Mouse (Mus musculus): ENCODE results near the gene Kmt2b.

Gene Kmt2b

DNA sequence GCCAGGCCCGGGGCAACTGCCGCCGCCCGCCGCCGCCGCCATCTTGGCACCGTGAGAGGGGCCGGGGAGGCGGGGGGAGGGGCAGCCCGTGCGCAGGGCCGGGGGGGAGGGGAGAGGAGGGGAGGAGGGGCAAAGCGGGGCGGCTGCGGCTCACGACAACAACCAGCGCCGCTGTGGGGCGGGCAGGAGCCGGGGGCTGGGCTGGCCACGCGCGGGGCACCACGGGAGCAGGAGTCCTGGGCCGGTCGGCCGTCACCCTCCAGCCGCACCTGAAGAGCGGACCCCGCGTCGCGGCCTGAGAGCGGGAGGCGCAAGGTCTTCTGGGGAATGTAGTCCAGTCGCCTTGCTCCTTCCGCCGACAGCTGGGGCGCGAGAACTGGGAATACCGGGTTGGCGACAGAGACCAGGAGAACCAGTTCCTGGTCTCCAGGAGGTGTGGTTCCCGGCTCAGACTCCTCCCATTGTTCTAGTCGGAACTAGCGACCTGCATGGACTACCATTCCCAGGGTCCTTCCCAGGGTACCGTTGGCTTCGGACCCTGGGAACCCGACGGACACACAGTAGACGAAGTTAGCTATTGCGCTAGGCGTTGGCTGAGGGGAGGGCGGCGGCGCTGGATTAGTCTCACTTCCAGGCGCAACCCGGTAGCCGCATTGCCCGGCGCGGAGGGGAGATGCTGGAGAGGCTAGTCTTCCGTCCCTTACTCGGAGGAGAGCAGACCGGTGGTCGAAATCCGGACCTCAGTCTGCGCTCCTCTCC is at the start of gene Kmt2b:
Kmt2b (minus strand) TSS at position 51 of the 759 bp plus-strand sequence.
- DNase-seq (ENCODE audit: low read depth): peak; percentile 93

DNA sequence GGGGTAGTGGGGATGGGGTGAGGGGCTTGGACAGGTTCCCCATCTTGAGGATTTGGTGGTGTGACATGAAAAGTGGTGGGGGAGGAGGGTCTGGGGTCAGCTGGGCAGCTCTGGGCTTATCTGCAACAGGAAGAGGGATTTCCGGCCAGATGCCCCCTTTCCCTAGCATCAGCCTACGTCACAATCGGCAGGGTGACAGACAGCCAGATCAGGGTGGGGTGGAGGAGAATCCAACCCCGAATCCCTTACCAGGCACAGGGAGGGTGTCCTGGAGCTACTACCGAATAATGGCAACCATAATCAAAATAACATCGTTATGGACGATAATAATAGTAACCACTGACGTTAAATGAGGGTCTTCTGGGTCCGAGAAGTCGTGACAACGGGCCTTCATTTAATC is 47.9 kb upstream of the Kmt2b start:
- DNase-seq (ENCODE audit: low read depth): no peak

DNA sequence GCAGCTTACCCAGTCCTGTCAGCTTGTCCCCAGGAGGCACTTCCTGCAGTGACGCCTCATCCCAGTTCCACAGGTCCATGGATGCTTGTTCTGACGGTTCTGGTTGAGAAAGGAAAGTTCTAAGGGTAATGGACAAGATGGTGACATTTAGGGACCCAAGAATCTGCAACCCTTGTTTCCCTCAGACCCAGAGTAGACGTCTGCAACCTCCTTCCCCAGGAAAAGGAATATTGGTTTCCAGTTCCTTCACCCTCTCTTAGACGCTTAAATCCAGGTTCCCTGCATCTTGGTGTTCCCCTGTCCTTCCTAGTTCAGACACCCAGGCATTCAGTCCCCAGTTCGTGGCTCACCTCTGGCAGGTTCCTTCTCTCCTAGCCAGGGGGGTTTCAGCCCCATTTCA is 47.2 kb upstream of the Kmt2b start, which contains the start of gene Etv2:
Etv2 (minus strand) TSS at position 101 of the 400 bp plus-strand sequence.
- DNase-seq (ENCODE audit: low read depth): no peak

DNA sequence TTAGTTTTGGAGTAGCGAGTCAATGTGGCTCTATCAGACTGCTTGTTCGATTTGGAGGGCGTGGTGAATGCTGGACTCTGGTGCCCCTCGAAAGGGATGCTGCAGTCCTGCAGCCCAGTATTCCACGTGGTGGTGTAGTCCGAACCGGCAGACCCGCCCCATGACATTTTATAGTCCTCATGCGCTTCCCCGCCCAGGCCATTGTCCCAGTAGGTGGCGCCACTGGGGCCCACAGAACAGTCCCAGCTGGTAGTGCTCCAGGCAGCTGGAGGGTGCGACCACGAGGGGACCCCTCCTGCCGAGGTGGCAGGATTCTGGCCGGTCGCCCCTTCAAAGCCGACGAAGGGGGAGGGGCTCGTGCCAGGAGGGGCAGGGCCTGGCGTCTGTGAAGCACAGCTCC is 46.1 kb upstream of the Kmt2b start:
- DNase-seq (ENCODE audit: low read depth): peak; percentile 62

DNA sequence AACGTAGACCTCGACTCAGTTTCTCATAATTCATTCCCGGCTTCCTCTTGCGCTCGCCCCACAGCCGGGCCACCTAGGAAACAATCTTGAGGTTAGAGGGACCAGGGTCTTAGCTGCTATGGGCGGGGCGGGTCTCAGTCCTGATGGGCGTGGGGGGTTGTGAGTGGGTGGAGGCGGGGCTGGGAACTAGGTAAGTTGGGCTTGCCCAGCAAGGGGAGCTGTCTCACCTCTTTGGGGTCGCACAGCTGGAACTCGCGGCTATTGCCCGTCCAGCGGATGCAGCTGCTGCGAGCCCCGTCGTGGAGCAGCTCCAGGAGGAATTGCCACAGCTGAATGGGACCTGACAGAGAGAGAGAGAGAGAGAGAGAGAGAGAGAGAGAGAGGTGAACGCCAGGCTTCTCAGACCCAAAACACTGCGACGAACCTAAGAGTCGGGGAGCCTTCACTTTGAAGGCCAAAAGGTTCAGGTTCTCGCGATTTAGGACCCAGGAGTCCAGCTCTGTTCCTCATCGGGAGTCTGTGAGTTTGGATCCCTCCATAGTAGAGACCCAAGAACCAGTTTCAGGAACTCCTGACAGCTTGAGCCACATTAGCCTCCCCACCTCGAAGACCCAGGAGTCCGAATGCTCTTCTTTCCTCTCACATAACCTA is 45.4 kb upstream of the Kmt2b start:
- DNase-seq (ENCODE audit: low read depth): no peak

DNA sequence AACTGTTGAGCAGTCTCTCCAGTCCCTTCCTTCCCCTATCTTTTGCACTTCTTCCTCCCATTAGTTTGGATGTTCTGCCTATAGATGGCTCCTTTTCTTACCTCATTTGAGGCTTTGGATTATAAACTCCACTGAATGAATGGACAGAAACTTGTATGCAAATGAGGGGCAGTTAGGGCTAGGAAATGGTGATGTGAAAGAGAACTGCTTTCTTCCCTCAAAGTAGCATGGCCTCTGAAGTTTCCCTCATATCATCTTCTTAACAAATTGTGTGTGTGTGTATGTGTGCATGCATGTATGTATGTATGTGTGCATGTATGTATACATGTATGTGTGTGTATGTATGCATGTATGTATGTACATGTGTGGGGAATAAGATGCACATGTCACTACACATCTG is 40.5 kb upstream of the Kmt2b start:
- no peak for DNase-seq (ENCODE audit: low read depth)

DNA sequence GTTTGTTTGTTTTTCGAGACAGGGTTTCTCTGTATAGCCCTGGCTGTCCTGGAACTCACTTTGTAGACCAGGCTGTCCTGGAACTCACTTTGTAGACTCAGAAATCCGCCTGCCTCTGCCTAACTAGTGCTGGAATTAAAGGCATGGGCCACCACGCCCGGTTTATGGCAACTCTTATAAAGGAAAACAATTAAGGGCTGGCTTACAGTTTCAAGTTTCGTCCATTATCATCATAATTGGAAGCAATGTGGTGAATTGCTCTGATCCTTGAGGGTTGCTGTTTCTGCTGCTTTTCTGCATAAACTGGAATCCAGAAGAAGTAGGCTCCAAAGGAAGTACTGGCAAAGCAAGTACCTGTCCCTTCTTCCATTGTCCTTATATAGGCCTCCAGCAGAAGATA is 38.1 kb upstream of the Kmt2b start:
- no peak for DNase-seq (ENCODE audit: low read depth)

DNA sequence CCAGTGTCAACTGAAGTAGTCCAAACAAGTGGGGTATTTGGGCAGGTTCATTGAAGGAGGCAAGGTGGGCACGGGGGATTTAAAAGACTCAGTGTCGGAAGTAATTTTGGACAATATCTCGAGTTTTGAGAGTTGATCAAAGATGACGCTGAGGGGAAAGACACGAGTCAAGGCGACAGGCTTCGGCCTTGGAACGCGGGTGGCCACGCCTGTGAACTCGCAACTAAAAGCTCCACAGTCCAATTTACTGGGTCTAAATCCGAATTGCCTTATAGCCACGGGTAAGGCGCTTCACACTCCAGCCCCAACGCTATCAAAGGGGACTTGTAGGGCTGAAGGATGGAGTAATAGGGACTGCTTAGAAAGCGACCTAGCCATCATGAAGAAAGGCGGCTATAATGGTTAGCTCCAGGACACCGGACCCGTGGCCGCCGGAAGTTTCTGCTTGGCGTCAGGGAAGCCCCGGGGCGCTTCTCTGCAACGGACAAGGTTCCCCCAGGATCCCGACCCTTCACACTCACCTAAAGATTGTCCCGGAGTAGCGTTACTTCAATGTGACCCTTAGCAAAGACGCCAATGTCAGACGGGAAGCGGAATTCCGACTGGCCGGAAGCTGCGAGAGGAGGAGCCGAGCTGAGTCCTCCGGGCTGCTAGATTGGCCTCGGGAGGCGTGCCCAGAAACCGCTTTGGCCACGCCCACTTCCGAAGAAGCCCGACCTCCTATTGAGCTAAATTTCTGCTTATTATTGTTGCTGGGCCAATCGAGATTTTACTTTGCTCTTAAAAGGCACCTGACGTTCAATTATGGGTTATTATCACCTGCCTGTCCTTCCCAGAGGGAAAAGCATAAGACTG is 37.2 kb upstream of the Kmt2b start, which contains the start of gene Cox6b1:
Cox6b1 (minus strand) TSS at position 622 of the 855 bp plus-strand sequence.
- peak; percentile 95 for DNase-seq (ENCODE audit: low read depth)

DNA sequence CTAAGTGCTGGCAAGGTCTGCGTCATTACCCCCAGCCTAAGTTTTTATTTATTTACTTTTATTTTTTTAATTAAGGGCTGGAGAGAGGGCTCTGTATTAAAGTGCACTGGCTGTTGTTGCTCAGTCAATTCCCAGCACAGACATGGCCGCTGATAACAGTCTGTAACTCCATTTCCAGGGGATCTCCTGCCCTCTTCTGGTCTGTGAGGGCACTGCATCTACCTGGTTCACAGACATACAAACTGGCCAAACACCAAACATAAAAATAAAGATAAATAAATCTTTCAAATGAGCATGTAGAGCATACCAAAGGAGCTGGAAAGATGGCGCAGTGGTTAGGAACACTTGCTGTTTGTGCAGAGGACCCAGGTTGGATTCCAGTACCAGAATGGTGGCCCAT is 30.7 kb upstream of the Kmt2b start:
- peak; percentile 55 for DNase-seq (ENCODE audit: low read depth)

DNA sequence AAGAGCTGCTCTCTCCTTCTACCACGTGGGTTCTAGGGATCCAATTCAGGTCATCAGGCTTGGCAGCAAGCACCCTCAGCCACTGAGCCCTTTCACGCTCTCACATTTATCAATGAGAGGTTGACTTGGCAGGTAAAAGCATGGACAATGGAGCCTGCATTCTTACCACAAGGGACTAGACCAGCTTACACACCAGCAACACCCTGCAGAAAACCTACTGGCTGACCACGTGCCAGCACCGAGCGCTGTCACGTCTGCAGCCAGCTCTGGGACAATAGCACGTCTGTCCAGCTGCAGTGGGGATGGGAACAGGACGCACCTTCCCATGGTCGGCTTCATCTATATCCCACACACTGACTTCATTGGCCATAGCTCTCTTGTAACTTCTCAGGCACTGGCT is 30.1 kb upstream of the Kmt2b start:
- no peak for DNase-seq (ENCODE audit: low read depth)

DNA sequence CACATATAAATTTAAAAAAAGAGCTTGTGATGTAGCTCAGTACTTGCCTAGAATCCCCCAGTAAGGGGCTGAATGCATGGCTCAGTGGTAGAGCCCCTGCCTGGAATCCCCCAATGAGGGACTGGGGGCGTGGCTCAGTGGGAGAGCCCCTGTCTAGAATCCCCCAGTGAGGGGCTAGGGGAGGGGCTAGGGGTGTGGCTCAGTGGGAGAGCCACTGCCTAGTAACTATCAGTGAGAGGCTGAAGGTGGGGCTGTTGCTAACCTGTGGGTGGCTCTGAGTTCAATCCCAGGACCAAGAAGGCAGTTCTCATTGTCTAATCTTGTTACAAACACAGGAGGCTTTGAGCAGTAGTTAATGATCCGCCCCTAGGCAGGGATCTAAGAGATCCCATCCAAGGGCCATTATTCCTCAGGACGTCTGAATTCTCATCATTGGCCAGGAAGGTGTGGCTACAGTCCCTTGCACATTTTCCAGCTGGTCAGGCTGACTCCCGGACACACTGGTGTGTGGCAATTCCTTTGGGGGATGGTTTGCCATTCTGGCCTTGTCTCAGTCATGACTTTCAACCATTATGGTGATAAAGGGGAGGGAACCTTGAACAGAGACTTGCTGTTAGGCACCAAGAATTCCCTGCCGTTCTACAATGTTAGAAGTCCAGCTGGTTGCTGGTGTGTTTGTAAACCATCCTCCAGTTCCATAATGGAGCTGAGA is 26.7 kb upstream of the Kmt2b start:
- DNase-seq (ENCODE audit: low read depth): no peak

DNA sequence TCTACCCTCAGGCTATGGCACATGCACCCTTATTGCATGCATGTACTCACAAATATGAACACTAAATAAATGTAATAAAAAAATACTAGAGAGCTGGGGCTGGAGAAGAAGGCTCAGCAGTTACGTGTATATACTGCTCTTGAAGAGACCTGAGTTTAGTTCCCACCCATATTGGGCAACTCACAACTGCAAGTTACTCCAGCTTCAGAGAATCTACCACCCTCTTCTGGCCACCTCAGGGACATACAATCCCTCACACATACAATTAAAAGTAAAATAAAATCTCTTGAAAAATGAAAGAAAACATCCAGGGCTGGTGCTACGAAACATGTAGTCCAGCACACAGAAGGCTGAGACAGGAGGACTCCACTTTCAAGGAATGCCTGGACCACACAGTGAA is 25.9 kb upstream of the Kmt2b start:
- DNase-seq (ENCODE audit: low read depth): peak; percentile 60

DNA sequence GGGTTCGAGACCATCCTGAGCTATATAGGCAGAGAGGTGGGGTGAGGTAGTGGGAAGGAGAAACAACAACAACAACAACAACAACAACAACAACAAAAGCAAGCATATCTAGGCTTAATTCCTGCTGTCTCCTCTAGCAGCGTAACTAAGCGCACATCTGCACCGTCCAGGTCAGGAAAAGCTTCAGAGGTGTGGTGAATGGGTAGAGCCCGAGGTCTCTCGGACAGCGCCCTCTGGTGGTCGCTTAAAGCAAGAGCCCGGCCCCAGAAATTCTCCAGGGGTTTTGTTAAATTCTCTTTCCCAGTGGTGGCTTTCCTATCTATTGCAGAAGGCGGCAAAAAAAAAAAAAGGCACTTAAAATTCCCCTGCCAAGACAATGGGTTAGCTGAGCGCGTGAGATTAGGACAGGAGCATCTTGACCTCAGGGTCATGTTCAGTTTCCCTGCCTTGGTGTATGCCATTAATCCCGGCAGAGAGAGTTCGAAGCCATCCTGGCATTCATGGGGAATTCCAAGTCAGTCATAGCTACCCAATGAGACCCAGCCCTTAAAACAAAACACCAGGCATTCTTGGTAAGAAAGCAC is 25.1 kb upstream of the Kmt2b start:
- peak; percentile 76 for DNase-seq (ENCODE audit: low read depth)

DNA sequence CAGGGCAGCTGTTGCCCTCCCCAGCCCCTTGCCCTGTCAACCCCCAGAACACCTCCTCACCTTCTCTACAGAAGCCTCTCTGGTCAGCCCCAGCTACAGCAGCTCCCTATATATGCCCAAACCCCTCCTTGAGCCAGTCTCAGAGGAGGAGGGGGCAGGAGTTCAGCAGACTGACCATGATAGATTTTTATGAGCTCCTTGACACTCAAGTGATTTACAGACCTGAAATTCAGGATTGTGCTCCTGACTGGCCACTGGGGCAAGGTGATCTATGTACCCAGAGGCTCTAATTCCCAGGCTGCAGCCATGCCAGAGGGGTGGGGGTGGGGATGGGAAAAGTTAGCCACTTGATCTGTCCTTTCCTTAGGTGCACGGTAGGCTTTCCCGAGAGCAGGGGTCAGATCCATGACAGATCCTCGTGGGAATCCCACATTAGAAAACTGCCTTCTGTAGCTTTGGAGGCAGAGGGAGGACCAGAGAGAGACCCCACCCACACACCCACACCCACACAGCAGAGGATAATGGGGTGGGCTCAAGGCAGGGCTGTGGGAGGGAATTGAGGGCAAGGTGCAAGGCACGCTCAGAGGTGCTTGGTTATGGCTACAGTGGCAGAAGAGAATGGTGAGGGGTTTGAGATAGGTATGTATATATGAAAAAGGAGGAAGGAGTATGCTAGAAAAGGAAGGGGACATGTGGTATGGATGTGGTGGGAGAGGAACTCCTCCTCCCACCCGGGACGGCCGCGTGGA is 24.3 kb upstream of the Kmt2b start, which contains the start of gene Upk1a:
Upk1a (minus strand) TSS at position 194 of the 749 bp plus-strand sequence.
- DNase-seq (ENCODE audit: low read depth): no peak

DNA sequence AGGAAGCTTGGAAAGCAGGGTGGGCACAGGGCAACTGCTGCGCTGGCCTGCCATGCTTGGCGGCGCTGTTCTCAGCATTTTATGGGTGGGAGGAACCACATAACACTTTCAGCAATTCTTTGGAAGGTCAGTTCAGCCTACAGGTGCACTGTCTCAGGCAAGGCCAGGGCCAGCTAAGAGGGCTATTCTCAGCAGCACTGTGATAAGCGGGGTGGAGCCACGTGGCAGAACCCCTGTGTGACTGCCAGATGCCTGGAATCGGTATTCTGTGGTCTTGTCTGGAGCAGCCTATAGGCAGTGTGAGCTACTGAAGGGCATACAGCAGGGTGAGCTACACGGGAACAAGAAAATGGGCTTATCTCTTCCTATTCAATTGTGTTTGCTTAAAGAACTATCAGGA is 21.5 kb upstream of the Kmt2b start:
- no peak for DNase-seq (ENCODE audit: low read depth)

DNA sequence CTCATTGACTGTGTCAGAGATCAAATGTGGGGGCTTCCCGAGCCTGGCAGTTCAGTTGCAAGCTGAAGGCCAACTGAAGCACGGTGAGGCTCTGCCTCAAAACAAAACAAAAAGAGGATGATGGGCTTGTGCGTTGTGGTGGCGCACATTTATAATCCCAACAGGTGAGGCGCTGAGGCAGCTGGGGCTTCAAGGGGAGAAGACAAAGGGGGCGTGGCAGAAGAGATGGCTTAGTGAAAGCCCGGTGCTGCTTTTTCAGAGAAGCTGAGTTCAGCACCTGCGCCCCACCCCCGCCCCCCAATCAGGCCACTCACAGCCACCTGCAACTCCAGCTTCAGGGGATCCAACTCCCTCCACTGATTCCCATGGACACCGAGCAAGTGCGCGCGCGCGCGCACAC is 19.9 kb upstream of the Kmt2b start:
- DNase-seq (ENCODE audit: low read depth): no peak

DNA sequence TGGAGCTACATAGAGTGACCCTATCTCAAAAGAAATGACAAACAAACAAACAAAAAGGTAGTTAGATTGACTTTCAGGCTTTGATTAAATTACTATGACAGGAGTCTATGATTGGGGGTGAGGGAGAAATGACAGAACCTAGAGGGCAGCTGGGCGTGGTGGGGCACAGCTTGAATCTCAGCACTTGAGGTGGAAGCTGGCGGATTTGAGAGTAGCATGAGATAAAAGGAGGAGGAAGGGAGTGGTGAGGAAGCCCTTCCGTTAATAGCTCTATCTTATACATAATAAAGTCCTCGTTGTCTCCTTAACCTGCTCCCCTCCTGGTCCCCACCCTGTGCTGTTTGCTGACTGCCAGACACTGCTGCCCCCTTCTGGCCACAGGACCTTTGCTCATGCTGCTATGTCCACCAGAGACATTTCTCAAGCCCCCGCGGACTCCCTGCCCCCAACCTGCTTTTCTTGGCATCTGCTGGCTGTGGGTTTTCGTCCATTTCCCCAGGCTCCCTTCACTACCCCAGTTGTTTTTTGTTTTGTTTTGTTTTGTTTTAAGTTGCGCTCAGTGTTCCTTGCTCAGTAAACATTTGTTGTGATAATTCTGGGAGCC is 19.3 kb upstream of the Kmt2b start:
- peak; percentile 79 for DNase-seq (ENCODE audit: low read depth)

DNA sequence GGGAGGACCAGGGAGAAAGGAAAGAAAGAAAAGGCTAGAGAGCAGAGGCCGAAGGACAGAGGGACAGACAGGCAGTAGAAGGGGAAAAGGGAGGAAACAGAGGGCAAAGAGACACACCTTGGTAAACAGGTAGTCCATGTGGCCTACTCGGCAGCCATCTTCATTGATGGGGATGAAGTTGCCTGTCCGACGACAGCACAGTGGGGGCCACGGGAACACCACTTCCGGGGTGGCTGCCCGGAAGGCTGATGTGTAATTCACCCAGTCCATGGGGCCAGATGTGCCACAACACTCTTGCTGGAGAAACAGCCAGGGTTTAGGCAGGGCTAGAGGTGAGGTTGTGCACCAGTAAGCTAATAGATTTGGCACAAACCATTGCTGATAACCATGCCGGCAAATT is 16.4 kb upstream of the Kmt2b start:
- no peak for DNase-seq (ENCODE audit: low read depth)

DNA sequence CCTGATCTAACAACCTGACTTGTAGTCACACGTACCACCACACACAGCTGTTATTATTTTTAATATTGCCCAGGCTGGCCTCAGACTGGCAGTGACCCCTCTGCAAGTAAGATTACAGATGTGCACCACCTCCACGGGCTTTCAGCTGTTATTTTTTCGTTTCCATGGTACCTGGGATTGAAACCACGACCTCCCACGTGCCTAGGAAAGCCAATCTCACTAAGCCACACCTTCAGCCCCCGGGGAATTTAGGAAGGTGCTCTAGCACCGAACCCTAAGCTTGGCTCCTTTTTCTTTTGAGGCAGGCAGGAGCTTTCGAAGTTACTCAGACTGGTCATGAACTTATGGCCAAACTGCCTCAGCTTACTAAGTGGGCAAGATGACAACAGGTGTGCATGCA is 15.9 kb upstream of the Kmt2b start:
- no peak for DNase-seq (ENCODE audit: low read depth)

DNA sequence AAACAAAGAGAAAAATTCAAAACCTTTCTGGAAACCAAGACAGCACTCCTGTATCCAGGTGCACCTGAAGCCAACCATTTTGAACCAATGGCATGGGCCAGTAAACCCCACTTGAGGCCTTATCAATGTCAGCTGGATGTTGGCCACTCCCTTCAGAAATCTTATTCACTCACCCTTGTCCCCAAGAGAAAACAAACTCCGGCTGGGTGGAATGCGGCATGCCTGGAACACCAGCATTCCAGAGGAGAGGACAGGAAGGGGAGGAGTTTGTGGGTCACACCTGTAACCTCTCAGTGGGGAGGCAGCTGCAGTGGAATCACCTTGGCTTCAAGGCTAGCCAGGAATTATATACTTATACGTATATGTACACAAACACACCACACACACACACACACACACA is 14.1 kb upstream of the Kmt2b start:
- DNase-seq (ENCODE audit: low read depth): no peak
